Mouse (Mus musculus) macrophage (primary cell): ENCODE results near the gene Gm960. TPM values are rescaled to one million over a fixed set of nuclear protein-coding genes. Genes with fewer than 3 reads are reported as not detected.

Source experiments
- H3K27ac ChIP-seq: fragments of 350-480 bp; formaldehyde crosslinking; 2 replicates; pipeline ENCODE4 v1.9.0; 2021
- H3K36me3 ChIP-seq: fragments of 350-480 bp; formaldehyde crosslinking; 2 replicates; pipeline ENCODE4 v1.9.0; 2021; ENCODE audit errors: inconsistent target
- H3K4me3 ChIP-seq: fragments of 350-480 bp; formaldehyde crosslinking; 2 replicates; pipeline ENCODE4 v1.9.0; 2021; ENCODE audit errors: inconsistent target
- H3K79me2 ChIP-seq: fragments of 350-480 bp; formaldehyde crosslinking; 2 replicates; pipeline ENCODE4 v1.9.0; 2021; ENCODE audit errors: inconsistent target
- WGBS: methylation state at CpG from one replicate; pipeline ENCODE4 v1.1.7; 2026; ENCODE audit warnings: inconsistent platforms; ENCODE audit not compliant: missing documents; 5-methylcytosine and 5-hydroxymethylcytosine counted together
- polyA plus RNA-seq: library from polyadenylated mRNA; stranded (reverse); fragments of 250-400 nt; gene quantifications from 3 replicates; pipeline ENCODE4 v1.2.4, GENCODE M21; 2018; ENCODE audit warnings: inconsistent platforms
- total RNA-seq, 78 experiments: library from RNA; depleted of rRNA; stranded (reverse); fragments of 250-400 nt; gene quantifications; 1 replicate in 9 of 78; 2 replicates in 24 of 78; 3 replicates in 43 of 78; 4 replicates in 2 of 78; pipeline ENCODE4 v1.2.4; 2018; ENCODE audit warnings: inconsistent platforms in 56 of 78

Gm960 gene
- not detected for total RNA-seq (2018; cell fraction: chromatin; rRNA removed)
- total RNA-seq (2018; cell fraction: cytosol; rRNA removed), result not detected
- under 1 TPM in 1 of 26 experiments, not detected in 25; 0.27 TPM for total RNA-seq (2018; cell fraction: nucleus; rRNA removed)
- not detected in 3 replicates for polyA plus RNA-seq

GRCm38 (mm10) chr19:4698205-4698677 is at the start of gene Gm960:
Gene Gm960 (minus strand): TSS chr19:4698668.
- Histone ChIP-seq H3K36me3 (no peaks in the 10 kb centered on the region), H3K27ac (no peak within 1 kb of the TSS), H3K4me3 (no peak within 1 kb of the TSS), H3K79me2 (no peaks in the 10 kb centered on the region)
- WGBS, result 6% methylated on average over 40 of the region's 40 CpGs

- Histone ChIP-seq H3K27ac (no peak overlapping the region), H3K36me3 (no peaks in the 10 kb centered on the region), H3K4me3 (no peak overlapping the region), H3K79me2 (no peaks in the 10 kb centered on the region)
- 97% methylated on average over 8 of the region's 9 CpGs for WGBS
Observed at GRCm38 (mm10) chr19:4747631-4748312, 49.3 kb upstream of the Gm960 start.

- WGBS, result 87% methylated on average over 14 of the region's 14 CpGs
- Histone ChIP-seq H3K79me2 (no peaks in the 10 kb centered on the region), H3K27ac (no peak overlapping the region), H3K4me3 (no peak overlapping the region), H3K36me3 (no peaks in the 10 kb centered on the region)
Observed at GRCm38 (mm10) chr19:4746611-4747010, 48.1 kb upstream of the Gm960 start.

DNA sequence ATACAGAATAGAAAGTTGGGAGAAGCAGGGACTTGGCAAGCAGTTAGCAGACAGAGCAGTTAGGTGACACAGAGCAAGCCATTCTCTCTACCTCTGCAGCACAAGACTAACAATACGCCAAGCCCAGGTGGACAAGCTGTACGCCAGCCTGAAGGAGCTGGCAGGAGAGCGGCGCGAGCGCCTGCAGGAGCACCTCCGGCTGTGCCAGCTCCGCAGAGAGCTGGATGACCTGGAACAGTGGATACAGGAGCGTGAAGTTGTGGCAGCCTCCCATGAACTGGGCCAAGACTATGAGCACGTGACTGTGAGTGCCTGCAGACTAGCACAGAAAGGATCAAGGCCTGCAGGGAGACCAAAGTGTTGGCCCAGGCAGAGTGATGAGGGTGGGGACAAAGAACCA is 47.2 kb upstream of the Gm960 start:
- no peak overlapping the region for H3K27ac ChIP-seq
- H3K36me3 ChIP-seq, result no peaks in the 10 kb centered on the region
- WGBS, result 94% methylated on average over 10 of the region's 10 CpGs
- no peak overlapping the region for H3K4me3 ChIP-seq
- no peaks in the 10 kb centered on the region for H3K79me2 ChIP-seq

DNA sequence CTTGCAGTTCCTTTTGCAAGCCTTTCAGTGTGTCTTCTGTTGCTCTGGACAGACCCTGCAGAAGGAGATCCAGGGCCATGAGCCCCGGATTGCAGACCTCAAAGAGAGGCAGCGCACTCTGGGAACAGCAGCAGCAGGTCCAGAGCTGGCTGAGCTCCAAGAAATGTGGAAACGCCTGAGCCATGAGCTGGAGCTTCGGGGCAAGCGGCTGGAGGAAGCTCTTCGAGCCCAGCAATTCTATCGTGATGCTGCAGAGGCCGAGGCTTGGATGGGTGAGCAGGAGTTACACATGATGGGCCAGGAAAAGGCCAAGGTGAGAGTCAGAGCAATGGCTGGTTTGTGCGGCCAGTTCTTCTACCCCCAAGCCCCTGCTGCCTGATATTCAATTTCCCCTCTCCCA is 46.6 kb upstream of the Gm960 start:
- Histone ChIP-seq H3K4me3 (no peak overlapping the region), H3K79me2 (no peaks in the 10 kb centered on the region), H3K36me3 (no peaks in the 10 kb centered on the region), H3K27ac (no peak overlapping the region)
- 86% methylated on average over 9 of the region's 9 CpGs for WGBS

GRCm38 (mm10) chr19:4744026-4744425 is 45.6 kb upstream of the Gm960 start:
- 81% methylated on average over 14 of the region's 14 CpGs for whole genome bisulfite sequencing
- no peak overlapping the region for H3K27ac ChIP-seq
- H3K4me3 ChIP-seq, result no peak overlapping the region
- H3K36me3 ChIP-seq, result no peaks in the 10 kb centered on the region
- no peaks in the 10 kb centered on the region for H3K79me2 ChIP-seq

DNA sequence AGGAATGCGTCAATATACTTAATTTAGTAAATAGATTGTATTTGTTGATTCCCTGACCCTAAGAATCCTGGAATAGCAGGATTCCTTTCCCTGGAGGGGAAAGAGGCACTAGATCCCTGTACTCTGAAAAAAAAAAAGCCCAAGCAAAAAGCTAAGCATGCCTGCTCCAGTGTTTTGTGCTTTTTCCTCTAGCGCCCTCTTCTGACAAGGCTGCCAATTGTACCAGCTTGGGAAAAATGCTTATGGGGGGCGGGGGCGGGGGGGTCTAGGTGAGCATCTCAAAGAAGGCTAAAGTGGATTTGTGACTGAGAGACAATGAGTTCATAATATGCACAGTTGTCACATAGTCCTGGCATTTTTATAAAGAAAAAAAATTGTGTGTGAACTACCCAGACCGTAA is 45.1 kb upstream of the Gm960 start:
- H3K79me2 ChIP-seq, result no peaks in the 10 kb centered on the region
- H3K27ac ChIP-seq, result no peak overlapping the region
- 43% methylated on average over 5 of the region's 5 CpGs for WGBS
- no peaks in the 10 kb centered on the region for H3K36me3 ChIP-seq
- H3K4me3 ChIP-seq, result no peak overlapping the region

GRCm38 (mm10) chr19:4742229-4742628 is 43.8 kb upstream of the Gm960 start:
- Histone ChIP-seq H3K79me2 (no peaks in the 10 kb centered on the region), H3K36me3 (no peaks in the 10 kb centered on the region), H3K4me3 (no peak overlapping the region), H3K27ac (no peak overlapping the region)
- 97% methylated on average over 6 of the region's 6 CpGs for WGBS

GRCm38 (mm10) chr19:4741482-4741881 is 43.0 kb upstream of the Gm960 start:
- Histone ChIP-seq H3K36me3 (no peaks in the 10 kb centered on the region), H3K27ac (no peak overlapping the region), H3K79me2 (no peaks in the 10 kb centered on the region), H3K4me3 (no peak overlapping the region)
- 81% methylated on average over 10 of the region's 10 CpGs for WGBS

DNA sequence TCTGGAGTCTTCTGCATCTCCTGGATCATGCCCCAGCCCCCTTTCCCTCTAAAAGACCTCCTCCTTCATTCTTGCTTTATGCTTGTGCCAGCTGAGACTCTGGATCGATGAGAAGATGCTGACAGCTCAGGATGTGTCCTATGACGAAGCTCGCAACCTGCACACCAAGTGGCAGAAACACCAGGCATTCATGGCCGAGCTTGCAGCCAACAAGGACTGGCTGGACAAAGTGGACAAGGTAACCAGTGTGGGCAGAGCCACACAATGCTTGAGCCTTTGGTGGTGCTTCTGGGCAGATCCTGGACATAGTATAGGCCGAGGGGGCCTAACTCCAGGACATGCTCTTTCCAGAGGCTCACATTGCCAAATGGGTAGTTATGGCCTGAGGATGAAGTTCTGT is 41.3 kb upstream of the Gm960 start:
- WGBS, result 92% methylated on average over 5 of the region's 5 CpGs
- Histone ChIP-seq H3K4me3 (no peak overlapping the region), H3K36me3 (no peaks in the 10 kb centered on the region), H3K27ac (no peak overlapping the region), H3K79me2 (no peaks in the 10 kb centered on the region)

GRCm38 (mm10) chr19:4739053-4739452 is 40.6 kb upstream of the Gm960 start:
- Histone ChIP-seq H3K4me3 (no peak overlapping the region), H3K27ac (no peak overlapping the region), H3K36me3 (no peaks in the 10 kb centered on the region), H3K79me2 (no peaks in the 10 kb centered on the region)
- WGBS, result 91% methylated on average over 11 of the region's 11 CpGs

DNA sequence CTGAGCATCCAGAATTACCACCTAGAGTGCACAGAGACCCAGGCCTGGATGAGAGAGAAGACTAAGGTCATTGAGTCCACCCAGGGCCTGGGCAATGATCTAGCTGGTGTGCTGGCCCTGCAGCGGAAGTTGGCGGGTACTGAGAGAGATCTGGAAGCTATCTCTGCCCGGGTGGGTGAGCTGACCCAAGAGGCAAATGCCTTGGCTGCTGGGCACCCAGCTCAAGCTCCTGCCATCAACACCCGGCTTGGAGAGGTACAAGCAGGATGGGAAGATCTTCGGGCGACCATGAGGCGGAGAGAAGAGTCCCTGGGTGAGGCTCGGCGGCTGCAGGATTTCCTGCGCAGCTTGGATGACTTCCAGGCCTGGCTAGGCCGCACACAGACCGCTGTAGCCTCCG is 39.4 kb upstream of the Gm960 start:
- H3K79me2 ChIP-seq, result no peaks in the 10 kb centered on the region
- H3K27ac ChIP-seq, result no peak overlapping the region
- WGBS, result 88% methylated on average over 10 of the region's 13 CpGs
- H3K36me3 ChIP-seq, result no peaks in the 10 kb centered on the region
- no peak overlapping the region for H3K4me3 ChIP-seq

DNA sequence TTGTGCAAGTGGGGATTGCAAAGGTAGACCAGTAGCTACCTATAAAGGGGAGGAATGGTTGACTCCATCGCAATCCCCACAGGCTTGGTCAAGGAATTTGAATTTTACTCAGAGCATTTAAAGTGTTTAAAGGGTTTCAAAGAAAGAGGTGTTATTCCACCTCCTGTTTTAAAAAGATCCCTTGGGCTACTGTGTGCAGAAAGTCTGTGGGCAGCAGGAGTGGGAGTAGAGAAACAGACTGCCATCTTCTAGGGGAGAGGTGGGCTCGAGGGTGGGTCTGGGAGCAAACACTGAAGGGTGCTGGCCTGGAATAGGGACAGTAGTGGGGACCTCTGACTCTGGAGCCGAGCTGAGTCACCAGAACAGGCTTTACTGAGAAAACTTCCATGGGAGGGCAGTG is 34.6 kb upstream of the Gm960 start:
- Histone ChIP-seq H3K36me3 (no peaks in the 10 kb centered on the region), H3K27ac (no peak overlapping the region), H3K79me2 (no peaks in the 10 kb centered on the region), H3K4me3 (no peak overlapping the region)
- whole genome bisulfite sequencing, result 93% methylated on average over 3 of the region's 3 CpGs

DNA sequence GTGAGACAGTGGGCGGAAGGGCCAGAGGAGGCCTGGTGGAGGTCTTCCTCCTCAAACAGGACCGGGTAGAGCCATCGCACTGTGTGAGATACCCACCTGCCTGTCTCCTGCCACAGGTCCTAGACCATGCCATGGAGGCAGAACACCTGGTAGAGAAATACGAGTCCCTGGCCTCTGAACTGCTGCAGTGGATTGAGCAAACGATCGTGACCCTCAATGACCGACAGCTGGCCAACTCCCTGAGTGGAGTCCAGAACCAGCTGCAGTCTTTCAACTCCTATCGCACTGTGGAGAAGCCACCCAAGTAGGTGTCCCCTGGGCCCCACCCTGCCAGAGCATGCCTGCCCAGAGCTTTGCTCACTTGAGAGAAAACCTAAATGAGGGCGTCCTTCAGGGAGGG is 30.7 kb upstream of the Gm960 start:
- Histone ChIP-seq H3K4me3 (no peak overlapping the region), H3K79me2 (no peaks in the 10 kb centered on the region), H3K36me3 (no peaks in the 10 kb centered on the region), H3K27ac (no peak overlapping the region)
- 91% methylated on average over 9 of the region's 9 CpGs for WGBS

GRCm38 (mm10) chr19:4720671-4721244 is 22.3 kb upstream of the Gm960 start:
- 74% methylated on average over 11 of the region's 11 CpGs for WGBS
- H3K36me3 ChIP-seq, result no peaks in the 10 kb centered on the region
- H3K27ac ChIP-seq, result no peak overlapping the region
- H3K79me2 ChIP-seq, result no peaks in the 10 kb centered on the region
- H3K4me3 ChIP-seq, result no peak overlapping the region
